Mouse (Mus musculus) C2C12 (cell line): ENCODE results near the gene Gdpgp1. TPM values are rescaled to one million over a fixed set of nuclear protein-coding genes. Genes with fewer than 3 reads are reported as not detected.
A peak's percentile ranks its signal among the peaks of the same experiment; 100 is the strongest.

ENCODE experiments used
- H3K27me3 ChIP-seq: one replicate; pipeline ENCODE4 v1.6.1; 2011; ENCODE audit not compliant: control insufficient read depth, insufficient read depth, insufficient read length
- H3K36me3 ChIP-seq: one replicate; pipeline ENCODE4 v1.6.1; 2011; ENCODE audit not compliant: control insufficient read depth, insufficient read depth
- H3K4me3 ChIP-seq: one replicate; pipeline ENCODE4 v1.5.1; 2011; ENCODE audit warnings: mild to moderate bottlenecking, control low read depth; ENCODE audit not compliant: poor library complexity, insufficient read depth, severe bottlenecking
- H3K79me2 ChIP-seq: one replicate; pipeline ENCODE4 v1.6.1; 2011; ENCODE audit not compliant: control insufficient read depth, insufficient read depth
- H3K79me3 ChIP-seq: one replicate; pipeline ENCODE4 v1.6.1; 2011; ENCODE audit warnings: low read depth, control low read depth
- H3ac ChIP-seq: one replicate; pipeline ENCODE3; 2011; ENCODE audit warnings: low read depth; ENCODE audit not compliant: control insufficient read depth, insufficient read length
- CEBPB ChIP-seq: IDR thresholded peaks from one replicate; pipeline ENCODE4 v1.6.1; 2011; ENCODE audit warnings: low read depth, mild to moderate bottlenecking, control low read depth, moderate library complexity
- CTCF ChIP-seq: IDR thresholded peaks from one replicate; pipeline ENCODE4 v1.5.1; 2011; ENCODE audit not compliant: control insufficient read depth, insufficient read depth, insufficient read length
- FOSL1 ChIP-seq: IDR thresholded peaks from one replicate; pipeline ENCODE4 v1.8.0; 2011; ENCODE audit warnings: mild to moderate bottlenecking, low read length; ENCODE audit not compliant: poor library complexity, insufficient read depth, severe bottlenecking
- MAX ChIP-seq: IDR thresholded peaks from one replicate; pipeline ENCODE4 v1.6.1; 2011; ENCODE audit warnings: mild to moderate bottlenecking, control low read depth
- MYOD1 ChIP-seq: IDR thresholded peaks from one replicate; pipeline ENCODE4 v1.6.1; 2011; ENCODE audit warnings: low read depth; ENCODE audit not compliant: control insufficient read depth, insufficient read length
- MYOG ChIP-seq: IDR thresholded peaks from one replicate; pipeline ENCODE4 v1.6.1; 2011; ENCODE audit not compliant: control insufficient read depth, insufficient read length; ENCODE audit errors: extremely low read depth
- USF1 ChIP-seq: IDR thresholded peaks from one replicate; pipeline ENCODE4 v1.6.1; 2011; ENCODE audit warnings: low read depth, mild to moderate bottlenecking, control low read depth, moderate library complexity
- polyA plus RNA-seq: library from polyadenylated mRNA; unstranded; fragments of >200 nt; fragmentation: generic; extraction: Trizol; gene quantifications from one replicate; pipeline ENCODE4 v1.2.1, GENCODE M21; 2012; ENCODE audit warnings: missing spikeins

Gdpgp1 gene
- polyA plus RNA-seq, 1 experiment: 1.2 TPM

DNA sequence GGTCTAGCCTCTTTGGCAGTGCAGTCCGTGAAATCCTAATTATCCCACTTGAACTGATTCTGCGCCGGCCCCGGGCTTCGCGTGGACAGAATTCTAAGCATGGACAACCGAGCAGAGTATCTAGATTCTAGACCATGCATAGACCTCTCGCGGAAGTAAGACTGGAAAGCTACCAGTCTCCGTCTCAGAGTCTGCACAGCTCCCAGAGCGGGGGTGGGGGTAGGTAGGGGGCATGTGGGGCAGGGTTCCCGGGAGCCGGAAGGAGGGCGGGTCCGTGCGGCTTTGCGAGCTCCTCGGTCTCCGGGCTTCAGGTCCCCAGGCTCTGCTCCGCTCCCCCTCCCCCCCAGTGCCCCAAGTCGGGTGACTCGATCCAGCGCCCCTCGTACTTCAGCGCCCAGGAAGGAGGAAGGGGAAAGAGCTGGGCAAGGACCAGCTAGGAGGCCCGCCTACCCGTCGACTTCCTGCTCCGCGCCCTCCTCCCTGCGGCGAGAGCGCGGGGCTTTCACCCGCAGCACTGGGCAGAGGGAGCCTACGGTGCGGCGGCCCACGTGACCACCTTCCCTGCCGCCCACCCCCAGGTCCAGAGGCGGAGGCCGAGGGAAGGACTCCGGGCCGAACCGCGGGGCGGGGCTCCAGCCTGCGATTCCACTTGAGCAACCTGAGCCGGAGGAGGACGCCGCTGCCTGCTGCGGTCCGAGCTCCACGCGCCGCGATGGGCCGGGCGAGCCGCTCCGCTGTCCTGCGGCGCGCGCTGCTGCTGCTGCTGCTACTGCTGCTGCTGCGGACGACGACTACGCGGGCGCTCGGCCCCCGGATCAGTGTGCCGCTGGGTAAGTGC lies 34.5 kb upstream of the Gdpgp1 start:
- peak; percentile 70 for TF ChIP-seq MAX
- peak; percentile 90 for TF ChIP-seq USF1
- no peak for TF ChIP-seq CTCF
- H3ac ChIP-seq: peak overlapping the region; percentile 66
- peaks cover 82% of the 10 kb centered on the region for H3K79me2 ChIP-seq
- H3K36me3 ChIP-seq: peaks cover 24% of the 10 kb centered on the region
- H3K79me3 ChIP-seq: peaks cover 57% of the 10 kb centered on the region
- no peaks in the 10 kb centered on the region for H3K27me3 ChIP-seq
- peak overlapping the region; percentile 59 for H3K4me3 ChIP-seq

DNA sequence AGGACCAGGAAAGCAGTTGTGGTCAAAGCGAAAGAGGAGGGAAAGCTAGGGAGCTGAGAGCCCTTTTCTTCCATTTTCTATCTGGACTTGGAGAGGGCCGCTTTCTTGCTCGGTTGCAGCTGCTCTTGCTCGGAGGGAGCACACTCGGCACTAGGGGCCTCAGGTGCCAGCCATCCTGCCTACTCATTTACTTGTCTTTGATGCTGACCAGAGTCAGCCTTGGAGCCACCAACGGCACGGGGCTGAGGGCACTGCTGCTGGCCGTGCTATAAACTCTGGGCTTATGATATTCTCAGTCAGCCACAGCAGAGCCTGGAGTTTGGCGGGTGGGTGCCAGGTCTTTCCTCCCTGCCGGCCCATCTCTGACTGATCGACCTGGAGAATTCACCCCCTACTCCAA lies 33.8 kb upstream of the Gdpgp1 start:
- Histone ChIP-seq H3K27me3 (no peaks in the 10 kb centered on the region), H3K4me3 (peak overlapping the region; percentile 59), H3K79me3 (peaks cover 58% of the 10 kb centered on the region), H3ac (peak overlapping the region; percentile 66), H3K79me2 (peaks cover 82% of the 10 kb centered on the region), H3K36me3 (peaks cover 27% of the 10 kb centered on the region)
- no peak for TF ChIP-seq MAX

DNA sequence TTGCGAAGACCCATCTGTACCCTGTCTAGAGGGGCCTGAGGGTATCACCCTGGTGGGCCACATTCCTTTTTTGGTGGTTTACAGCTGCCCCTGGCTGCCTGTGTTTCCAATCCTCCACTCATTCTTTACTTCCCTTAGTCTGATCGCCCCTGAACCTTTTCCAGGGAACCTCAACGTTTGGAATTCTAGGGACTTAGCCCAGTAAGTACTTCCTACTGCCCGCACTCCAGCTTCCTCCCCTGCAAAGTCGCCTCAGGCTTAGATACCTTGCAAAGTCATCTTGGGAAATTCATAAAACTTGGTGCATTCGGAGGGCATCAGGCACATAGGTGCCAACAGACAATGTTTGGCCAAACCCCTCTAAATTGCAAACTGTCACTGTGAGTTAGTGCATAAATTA lies 33.4 kb upstream of the Gdpgp1 start:
- TF ChIP-seq USF1: no peak
- no peak for TF ChIP-seq FOSL1
- no peak for TF ChIP-seq CTCF
- TF ChIP-seq CEBPB: no peak
- no peak for TF ChIP-seq MYOG
- TF ChIP-seq MAX: no peak
- no peak for TF ChIP-seq MYOD1
- H3K79me2 ChIP-seq: peaks cover 82% of the 10 kb centered on the region
- peak overlapping the region; percentile 59 for H3K4me3 ChIP-seq
- H3K36me3 ChIP-seq: peaks cover 29% of the 10 kb centered on the region
- H3K27me3 ChIP-seq: no peaks in the 10 kb centered on the region
- H3K79me3 ChIP-seq: peaks cover 61% of the 10 kb centered on the region
- H3ac ChIP-seq: peak overlapping the region; percentile 66

DNA sequence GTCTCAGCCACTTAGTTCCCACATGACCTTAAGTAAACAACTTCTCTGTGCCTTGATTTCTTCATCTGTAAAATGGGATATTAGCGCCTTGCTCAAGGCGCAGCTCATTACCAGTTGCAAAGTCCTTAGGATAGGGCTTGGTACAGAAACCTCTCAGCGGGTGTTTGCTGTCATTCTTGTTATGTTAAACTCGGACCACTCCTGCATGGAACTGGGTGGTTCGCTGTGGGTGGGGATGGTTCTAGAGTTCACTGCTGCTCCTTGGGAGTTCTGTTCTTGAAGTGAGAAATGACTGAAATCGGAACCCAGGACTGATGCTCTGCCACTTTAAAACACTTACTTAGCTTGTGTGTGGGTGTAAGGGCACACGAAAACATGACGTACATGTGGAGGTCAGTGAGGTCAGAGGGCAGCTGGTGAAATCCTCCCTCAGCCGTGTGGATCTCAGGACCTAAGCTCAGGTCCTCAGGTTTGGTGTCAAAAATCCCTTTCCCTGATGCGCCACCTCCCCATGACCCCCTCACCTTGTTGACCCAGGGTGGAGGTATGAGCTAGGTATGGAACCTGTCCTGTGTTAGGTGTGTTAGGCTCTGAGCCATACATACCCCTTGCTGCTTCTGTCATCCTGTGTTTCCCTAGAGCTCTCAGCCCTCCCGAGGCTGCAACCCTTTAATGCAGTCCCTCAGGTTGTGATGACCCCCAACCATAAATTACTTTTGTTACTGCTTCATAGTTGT lies 32.6 kb upstream of the Gdpgp1 start:
- Histone ChIP-seq H3ac (no peak overlapping the region), H3K27me3 (no peaks in the 10 kb centered on the region), H3K4me3 (peak overlapping the region; percentile 59), H3K79me3 (peaks cover 66% of the 10 kb centered on the region), H3K79me2 (peaks cover 86% of the 10 kb centered on the region), H3K36me3 (peaks cover 30% of the 10 kb centered on the region)
- no peak for TF ChIP-seq CTCF
- no peak for TF ChIP-seq USF1
- no peak for TF ChIP-seq CEBPB
- TF ChIP-seq MAX: no peak
- TF ChIP-seq MYOD1: no peak
- TF ChIP-seq MYOG: no peak
- TF ChIP-seq FOSL1: no peak

DNA sequence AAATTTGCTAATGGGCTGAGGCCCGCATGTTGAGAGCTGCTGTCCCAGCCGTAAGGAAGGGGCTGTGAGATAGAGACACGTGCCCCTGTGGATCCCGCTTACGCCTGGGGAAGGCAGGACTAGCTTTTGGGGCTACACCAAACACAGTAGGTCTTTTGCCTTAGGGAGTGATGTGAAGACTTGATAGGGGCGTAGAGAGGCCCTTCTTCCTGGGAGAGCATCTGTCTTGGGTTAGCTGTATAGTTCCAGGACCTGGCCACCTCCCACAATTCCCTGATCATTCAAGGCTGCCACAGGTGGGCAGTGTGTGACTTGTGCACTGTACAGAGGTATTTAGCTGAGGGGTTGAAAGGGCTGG lies 32.1 kb upstream of the Gdpgp1 start:
- Histone ChIP-seq H3K4me3 (no peak overlapping the region), H3K36me3 (peaks cover 30% of the 10 kb centered on the region), H3K27me3 (no peaks in the 10 kb centered on the region), H3K79me3 (peaks cover 71% of the 10 kb centered on the region), H3K79me2 (peaks cover 91% of the 10 kb centered on the region), H3ac (no peak overlapping the region)
- TF ChIP-seq MYOG (no peak), MAX (no peak), CTCF (no peak), CEBPB (no peak), USF1 (no peak)

DNA sequence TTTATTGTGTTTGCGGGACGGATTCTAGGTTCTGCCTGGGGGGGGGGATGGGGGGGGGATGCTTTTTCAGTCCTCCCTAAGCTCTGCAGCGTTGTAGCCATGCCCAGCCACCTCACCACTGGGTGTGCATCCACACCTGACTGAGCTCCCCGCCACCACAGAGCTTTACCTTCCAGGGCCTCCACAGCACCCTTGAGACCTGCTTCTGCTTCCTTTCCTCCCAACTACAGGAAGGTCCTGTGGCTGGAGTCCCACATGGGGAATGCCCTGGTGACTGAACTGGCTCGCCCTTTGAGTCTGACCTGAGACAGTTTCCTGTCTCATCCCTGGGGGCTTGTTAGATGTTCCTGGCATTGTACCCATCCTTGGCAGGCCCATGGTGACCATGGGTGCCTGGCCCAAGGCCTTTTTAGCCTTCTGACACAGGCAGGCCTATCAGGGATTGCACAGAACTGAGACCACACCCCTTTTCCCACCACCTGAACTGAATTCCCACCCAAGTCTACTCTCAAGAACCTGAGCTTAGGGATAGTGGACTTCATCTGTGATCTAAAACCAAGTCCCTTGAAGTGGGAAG lies 31.6 kb upstream of the Gdpgp1 start:
- TF ChIP-seq CEBPB (no peak), USF1 (no peak), FOSL1 (no peak), MYOG (no peak), MAX (no peak), MYOD1 (no peak), CTCF (no peak)
- peaks cover 76% of the 10 kb centered on the region for H3K79me3 ChIP-seq
- H3K4me3 ChIP-seq: no peak overlapping the region
- no peak overlapping the region for H3ac ChIP-seq
- H3K27me3 ChIP-seq: no peaks in the 10 kb centered on the region
- H3K79me2 ChIP-seq: peaks cover 93% of the 10 kb centered on the region
- peaks cover 30% of the 10 kb centered on the region for H3K36me3 ChIP-seq
